Mouse (Mus musculus) cerebellum, postnatal 25 days (tissue): ENCODE data around the gene Dnajc5.

Experiments
- DNase-seq, 2 experiments: peaks; one replicate each; pipeline ENCODE4 v3.0.0; 2021; ENCODE audit warnings: mixed read lengths in 2 of 2

Dnajc5 gene

DNA sequence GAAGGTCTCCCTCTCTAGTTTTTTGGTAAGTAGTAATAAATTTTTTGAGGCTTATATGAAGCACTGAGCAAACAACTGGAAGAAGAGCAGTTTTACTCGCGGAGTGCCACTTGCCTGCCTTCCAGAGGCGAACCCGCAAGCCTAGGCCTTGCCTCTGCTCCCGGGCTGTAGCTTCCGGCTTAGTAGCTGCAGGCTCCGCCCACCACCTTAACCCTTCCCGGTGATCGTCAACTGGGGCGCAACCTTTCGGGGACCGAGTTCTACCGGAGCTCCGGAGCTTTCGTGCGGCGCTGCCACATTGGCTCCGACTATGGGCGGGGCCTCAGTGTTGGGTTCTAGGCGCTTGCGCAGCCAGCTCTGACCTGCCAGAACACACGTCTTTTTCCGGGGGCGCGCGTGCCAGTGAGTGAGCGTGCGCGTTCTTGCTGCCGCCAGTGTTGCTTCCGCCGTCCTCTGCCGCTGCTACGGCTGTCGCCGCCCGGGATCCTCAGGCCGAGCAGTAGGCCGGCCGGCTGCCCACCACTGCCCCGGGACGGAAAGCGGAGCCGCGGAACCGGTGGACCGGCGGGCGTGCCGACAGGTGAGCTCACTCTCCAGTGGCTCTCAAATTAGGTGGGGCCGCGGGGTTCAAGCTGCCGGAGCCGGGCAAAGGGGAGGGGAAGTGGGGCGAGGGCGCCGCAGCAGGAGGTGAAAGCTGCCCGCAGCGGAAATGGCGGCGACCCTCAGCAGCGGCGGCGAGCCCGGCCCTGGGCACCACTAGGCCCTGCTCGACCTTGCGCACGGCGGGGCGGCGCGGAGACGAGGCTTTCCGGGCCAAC, at the start of gene Dnajc5:
Gene Dnajc5 (plus strand): TSS at position 368 of the 818 bp plus-strand sequence.
- peak; percentile 98 for DNase-seq

DNA sequence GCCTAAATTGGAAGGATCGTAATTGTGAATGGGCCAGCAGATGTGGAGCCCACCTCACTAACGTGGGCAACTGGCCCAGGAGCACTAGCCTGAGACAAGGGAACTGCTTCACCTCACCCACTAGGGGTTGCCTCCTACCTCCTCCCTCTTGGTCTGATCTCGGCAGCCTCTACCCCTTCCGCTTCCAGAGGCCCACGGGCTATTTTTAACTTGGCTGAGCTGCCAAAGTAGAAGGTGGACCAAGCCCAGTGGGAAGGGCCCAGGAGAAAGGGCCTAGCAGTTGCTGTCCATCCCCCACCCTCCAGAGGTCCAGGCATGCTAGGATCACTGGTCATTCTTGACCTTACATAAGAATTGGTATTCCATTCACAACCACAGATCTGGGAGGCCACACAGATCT, 49.0 kb upstream of the Dnajc5 start:
- peak; percentile 58 to 61 for DNase-seq

DNA sequence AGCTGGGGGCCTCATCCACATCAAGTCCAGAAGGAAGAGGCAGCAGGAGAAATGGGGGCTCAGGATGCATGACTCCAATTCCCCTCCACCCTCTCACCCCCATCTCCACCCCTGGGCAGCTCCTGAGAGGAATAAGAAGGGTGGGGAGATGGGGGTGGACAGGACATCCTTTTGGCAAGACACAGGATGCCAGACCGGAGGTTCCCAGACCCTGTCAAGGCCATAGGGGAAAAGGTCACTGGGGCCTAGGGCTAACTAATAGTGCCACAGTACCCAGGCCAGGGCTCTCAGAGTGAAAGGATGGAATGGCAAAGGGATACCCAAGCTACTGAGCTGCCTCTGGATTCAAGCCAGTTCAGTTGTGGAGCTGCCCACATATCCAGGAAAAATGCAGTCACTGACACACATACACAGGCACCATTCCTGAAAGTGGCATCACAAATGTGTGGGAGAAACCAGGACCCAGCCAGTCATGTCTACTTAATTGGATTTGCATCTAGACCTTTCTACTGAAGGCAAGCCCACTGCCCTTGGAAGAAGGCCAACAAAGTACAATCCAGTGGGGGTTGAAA, 47.9 kb upstream of the Dnajc5 start:
- peak in 1 of 2 experiments; percentile 16 for DNase-seq

DNA sequence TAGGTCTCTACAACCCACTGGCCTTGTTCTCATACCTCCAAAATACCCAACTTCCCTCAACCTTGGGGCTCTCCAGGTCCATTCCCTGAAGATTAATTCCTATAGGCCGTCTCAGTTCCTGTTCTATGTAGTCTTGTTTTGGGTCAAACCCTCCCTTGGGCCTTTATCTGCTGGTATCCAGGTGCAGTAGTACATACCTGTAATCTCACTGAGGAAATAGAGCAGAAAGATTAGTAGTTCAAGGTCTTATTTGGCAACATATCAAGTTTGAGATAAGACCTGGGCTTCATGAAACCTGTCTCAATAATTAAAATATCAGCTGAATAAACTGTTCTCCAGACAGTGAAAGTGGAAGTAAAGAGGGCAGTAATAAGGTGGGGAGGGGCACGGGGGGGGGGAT, 37.2 kb upstream of the Dnajc5 start:
- DNase-seq: no peak

DNA sequence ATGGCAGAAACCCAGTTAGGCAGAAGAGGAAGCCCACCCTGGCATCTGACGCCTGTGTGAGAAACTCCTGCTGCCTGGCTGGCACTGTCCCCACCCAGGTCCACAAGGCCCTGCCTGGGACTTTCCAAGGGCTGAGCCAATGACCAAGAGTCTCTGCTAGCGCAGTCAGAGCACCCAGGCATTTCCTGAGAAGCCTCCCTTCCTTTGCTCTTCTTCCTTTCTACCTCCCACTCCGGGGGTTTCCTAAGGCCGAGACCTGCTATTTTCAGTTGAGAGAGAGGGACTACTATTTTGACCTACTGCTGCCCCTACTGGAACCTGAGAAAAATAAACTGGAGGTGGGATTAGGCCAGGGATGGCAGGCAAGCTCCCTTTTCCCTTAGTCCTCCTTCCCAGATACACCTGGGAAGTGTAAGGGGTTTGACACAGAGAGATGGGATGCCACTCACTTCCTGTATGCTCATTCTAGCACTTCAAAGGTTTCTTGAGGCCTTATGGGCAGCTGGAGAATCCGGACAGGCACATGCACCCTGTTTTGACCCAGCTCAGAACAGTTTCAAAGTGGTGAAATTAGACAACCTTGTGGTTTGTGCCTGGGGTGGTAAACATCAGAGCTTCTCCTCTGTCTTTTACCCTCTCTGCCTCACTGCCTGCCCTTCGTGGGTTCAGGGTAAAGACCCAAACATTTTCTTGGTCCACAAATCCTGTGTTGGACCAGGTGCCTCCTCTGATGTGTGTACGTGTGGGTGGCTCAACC, 36.5 kb upstream of the Dnajc5 start:
- peak; percentile 70 to 75 for DNase-seq

DNA sequence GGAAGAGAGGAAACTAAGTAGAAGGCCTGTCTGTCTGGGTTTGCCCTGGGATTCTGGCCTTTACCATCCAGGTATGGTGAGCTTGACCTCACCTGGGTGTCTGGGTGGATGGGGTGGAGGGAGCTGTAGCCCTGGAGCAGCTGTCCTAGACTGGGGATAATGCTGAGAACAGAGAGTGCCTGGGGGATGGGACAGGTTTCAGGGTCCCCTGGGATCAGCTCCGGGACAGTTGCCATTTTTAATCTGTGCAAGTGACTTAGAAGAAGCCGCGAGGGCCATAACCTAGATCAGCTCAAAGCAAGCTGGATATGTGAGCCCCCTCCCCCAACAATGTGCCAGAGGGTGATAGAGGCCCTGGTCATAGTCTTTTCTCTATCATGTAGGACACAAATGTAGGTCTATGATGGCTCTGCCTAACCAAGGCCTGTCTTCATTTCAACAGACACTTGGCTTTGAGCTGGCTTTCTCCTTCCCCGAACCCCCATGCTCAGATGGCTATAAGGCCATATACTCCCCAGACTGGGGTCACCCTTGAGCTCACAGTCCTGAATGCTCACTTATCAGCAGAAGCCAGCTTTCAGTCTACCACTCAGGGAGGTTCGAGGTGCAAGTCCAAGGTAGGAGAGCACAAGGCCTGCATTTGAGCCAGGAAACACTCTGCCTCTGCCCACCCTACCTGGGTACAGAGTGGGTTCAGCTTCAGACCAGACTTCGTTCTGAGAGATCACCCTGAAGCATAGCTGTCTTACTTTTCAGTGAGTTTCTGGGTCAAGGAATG, 35.6 kb upstream of the Dnajc5 start:
- DNase-seq: no peak

DNA sequence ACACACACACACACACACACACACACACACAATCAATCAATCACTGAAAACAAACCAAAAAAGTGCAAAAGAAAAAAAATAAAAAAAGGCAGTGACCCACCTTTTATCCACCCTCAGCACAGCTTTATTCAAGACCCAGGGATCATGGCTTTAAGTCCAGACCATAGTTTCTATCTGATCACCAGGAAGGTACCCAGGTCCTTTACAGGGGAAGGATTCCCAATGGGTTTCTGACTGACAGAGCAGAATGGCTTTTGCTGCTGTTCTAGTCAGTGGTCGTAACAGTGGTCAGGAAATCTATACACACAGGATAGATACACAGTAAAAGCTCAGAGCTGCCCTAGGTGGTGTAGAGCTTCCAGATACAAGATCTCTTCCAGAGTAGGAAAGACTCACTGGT, 34.5 kb upstream of the Dnajc5 start:
- DNase-seq: no peak

DNA sequence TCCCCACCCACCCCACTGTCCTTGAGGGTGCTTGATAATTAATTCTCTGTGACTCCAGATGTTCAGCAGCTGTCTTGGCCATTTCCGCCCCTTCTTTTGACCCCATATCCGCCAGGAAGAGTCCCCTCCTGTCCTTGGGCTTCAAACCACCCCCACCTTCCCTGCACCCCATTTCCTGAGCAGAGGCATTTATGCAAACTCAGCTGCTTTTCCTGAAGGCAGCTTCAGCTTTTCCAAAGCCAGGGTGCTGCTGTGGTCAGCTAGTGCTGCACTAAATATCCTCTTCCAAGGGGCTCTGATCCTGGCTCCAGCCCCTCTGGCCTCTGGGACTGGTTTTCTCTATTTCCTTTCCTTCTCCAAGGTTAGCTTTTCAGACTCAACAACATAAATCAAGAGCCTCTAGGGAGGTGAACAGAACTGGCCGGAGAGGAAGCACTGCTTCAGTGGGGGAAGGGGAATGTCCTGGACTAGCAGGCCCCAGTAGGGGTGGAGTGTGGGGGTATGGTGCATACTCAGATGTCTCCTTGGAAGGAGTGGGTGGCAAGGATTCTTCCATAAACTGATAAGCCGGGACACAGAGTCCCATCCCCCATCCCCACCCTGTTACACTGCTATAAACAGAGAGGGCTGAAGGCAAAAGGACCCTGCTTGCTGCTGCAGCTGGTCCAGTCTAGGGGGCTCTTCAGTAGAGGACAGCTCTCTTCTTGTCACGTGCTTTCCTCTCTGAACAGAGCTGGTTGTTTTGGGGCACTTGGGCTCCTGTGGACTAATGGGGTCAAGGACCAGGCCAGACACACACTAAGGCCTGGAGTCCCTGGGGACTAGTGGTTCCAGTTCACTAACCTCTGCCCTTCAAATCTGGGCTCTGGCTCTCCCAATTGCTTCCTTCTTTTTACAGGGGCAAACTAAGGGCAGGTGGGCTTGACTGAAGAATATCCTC, 32.7 kb upstream of the Dnajc5 start:
- DNase-seq: no peak

DNA sequence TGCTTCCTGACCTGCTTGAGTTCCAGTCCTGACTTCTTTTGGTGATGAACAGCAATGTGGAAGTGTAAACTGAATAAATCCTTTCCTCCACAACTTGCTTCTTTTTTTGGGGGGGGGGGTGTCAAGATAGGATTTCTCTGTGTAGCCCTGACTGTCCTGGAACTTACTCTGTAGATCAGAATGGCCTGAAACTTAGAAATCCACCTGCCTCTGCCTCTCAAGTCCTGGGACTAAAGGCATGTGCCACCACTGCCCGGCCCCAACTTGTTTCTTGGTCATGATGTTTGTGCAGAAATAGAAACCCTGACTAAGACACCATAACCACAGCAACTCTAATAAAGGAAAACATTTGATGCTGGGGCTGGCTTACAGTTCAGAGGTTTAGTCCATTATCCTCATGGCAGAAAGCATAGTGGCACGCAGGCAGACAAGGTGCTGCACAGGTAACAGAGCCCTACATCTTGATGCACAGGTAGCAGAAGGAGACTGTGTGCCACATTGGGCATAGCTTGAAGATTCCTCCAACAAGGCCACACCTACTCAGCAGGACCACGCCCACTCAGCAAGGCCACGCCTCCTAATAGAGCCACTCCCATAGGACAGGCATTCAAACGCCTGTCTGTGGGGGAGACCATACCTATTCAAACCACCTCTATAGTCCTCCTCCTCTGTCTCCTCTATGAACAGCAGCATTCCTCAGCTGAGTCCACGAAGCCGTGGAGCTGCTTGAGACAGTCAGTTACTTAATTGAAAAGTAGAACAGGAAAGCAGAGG, 28.7 kb upstream of the Dnajc5 start:
- DNase-seq: no peak

DNA sequence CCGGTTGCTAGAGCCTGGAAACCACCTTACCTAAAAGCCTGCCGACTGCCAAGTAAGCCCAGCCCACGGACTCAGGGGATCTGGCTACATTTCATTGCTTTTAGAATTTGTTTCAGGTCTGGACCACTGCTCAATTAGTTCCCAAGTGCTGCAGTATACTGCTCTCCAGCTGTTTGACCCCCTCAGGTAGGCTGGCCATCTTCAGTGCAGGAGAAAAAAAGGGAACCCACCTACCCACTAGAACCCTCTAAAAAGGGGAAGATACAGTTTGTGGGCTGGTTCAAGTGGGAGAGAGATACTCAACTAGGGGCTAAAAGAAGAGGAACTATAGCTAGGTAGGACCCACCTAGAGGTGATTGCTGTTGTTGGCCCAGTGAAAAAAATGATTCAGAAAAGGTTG, 28.1 kb upstream of the Dnajc5 start:
- DNase-seq: no peak

DNA sequence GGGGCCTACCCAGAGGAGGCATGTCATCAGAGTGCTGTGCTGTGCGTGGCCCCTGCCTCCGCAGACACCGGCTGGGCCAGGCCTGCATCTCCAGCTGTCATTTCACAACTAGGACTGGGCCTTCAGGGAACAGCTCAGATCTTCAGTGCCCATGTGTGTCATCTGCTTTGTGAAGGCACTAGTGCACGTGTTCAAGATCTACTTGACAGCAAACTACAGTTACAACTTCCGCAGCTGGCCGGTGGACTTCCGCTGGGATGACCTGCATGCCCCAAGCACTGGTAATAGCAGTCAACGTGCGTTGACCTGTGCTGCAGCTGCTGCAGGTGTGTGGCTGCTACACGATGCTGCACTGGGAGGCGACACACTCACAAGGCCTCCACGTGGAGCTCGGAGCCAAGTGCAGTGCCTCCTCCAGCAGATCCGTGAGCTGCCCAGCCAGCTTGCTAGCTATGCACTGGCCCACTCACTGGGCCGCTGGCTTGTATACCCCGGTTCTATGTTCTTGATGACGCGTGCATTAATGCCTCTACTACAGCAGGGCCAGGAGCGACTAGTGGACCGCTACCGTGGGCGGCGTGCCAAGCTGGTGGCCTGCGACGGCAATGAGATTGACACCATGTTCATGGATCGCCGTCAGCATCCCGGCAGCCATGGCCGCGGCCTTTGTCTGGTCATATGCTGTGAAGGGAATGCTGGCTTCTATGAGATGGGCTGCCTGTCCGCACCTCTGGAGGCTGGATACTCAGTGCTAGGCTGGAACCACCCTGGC, 26.9 kb upstream of the Dnajc5 start, which contains the start of gene Abhd16b:
Gene Abhd16b (plus strand): TSS at position 51 of the 772 bp plus-strand sequence.
- DNase-seq: peak in 1 of 2 experiments; percentile 41

DNA sequence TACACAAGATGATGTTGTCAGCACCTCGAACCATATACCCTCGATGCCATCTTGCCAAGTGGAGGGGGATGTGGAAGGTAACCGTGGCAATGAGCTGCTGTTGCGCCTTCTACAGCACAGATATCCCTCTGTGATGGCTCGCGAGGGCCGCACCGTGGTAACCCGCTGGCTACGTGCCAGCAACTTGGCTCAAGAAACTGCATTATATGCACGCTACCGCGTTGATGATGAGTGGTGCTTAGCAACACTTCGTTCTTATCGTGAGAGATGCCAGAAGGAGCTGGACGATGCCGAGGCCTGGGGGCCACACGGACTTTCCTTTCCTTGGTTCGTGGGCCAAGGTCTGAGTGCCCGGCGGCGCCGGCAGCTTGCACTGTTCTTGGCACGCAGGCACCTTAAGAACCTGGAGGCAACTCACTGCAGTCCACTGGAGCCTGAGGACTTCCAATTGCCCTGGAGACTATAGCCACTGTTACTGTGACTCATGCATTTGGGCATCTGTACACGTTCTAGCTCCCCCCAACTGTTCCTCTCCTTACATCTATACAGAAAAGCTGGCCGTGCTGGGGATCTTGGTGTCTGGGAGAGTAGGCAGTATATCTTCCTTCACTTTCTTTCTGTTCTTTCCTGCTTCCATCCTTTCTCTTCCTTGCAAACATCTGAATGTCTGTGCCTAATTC, 25.9 kb upstream of the Dnajc5 start:
- peak in 1 of 2 experiments; percentile 45 for DNase-seq

DNA sequence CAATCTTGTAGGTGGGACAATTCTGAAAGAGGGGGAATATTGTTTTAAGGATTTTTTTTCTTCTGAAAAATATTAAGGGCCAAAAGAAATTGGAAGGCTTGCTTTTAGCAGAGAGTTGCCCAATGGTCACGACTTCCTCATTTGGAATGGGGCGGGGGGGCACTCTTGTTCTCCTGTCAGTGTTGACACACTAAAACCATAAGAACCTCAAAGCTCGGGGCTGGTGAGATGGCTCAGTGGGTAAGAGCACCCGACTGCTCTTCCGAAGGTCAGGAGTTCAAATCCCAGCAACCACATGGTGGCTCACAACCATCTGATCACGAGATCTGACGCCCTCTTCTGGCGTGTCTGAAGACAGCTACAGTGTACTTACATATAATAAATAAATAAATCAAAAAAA, 24.4 kb upstream of the Dnajc5 start:
- peak in 1 of 2 experiments; percentile 42 for DNase-seq

DNA sequence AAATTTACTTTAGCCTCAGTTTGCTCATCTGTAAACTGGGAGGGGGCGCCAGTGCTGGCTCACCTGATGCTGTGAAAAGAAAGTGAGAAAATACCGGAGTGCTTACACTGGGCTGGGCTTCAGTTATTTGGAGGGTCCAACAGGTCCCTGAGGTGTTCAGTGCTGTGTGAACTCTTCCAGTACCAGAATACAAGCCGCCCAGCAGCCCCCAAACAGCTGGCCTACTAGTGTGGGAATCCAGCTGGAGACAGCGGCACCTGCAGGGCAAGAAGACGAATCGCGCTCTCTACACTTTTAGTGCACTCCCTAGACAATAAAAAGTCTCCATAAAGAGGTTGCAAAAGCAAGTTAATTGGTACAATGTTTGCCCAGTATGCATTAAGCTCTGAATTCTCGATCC, 24.0 kb upstream of the Dnajc5 start:
- peak; percentile 40 to 65 for DNase-seq

DNA sequence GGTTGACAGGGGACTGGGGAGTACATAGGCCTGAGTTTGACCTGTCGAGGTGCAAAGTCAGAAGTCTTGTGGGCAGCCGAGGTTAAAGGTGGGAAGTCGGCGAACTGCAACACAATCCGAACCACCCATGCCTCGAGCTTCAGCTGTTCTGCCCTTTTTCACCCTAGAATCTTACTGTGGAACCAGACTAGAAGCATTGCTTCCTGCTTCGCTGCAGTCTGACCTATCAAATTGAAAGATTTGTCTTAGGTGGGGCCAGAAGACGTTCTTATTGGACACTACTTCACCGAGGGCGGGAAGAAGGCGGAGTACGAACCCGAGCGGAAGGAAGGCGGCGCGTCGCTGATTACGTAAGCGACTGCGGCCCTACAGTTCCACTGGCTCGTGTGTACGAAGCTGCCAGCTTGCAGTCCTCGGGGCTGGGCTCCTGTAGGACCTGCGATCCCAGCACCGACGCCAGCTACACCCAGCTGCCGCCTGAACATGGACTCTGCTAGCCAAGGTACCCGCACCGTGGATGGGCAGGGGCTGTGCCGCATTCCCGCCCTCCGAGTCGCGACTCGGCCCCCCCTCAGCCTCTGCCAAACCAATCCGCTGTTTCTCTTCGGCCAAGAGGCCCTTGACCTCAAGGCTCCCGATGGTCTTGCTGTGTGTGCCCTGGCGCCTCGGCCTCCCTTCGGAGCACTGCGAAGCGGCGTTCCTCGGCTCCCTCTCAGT, 23.3 kb upstream of the Dnajc5 start, which contains the start of gene Tpd52l2:
Gene Tpd52l2 (plus strand): TSS at position 312 of the 717 bp plus-strand sequence.
- DNase-seq: peak; percentile 94 to 97

DNA sequence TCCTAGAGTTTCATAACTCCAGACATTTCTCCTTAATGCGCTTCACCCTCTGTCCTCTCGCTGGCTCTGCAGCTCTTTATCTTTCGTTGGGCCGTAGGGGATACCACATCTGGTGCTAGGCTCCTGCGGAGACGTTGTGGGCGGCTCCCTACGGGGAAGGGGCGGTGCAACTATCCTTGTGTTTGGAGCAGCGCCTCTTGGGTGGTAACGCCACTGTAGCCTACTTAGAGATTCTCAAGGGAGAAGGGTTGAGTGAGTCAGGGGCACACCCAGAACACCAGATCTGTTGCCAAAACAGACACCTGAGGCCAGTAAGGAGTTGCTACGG, 22.8 kb upstream of the Dnajc5 start:
- no peak for DNase-seq

DNA sequence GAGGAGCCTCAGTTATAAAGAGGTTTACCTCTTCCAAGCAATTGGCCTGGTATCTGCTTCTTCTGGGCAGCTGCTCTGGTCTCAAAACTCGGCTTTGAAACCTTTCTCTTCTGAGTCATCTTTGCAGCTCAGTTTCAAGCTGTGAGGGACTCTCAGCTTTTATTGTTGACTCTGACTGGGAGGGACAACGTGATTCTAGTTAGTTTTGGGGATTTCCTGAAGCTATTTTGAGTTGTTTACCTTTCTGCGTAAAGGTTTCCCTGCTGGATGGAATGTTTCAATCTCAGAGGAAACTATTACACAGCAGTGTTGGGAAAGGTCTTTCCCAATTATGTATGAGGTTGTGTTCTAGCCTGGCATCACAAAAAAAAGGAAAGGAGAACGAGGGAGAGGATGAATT, 21.6 kb upstream of the Dnajc5 start:
- DNase-seq: no peak

DNA sequence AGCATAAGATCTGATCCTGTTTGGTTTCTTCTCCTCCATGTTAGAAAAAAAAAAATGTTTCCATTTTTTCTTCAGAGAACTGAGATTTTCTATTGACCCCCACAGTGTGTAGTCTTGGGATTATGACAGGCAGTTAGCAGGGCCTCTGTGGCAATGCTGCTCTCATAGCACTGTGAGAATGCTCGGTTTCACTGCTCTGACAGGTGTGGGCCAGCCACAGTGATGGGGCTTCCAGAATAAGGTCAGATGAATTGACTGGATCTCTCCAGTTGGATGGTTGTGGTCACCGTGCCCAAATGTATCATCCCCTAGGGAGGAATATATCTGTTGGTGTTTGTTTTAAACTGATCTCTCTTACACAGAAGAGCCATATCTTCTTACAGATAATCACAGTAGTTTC, 11.1 kb upstream of the Dnajc5 start:
- DNase-seq: no peak

DNA sequence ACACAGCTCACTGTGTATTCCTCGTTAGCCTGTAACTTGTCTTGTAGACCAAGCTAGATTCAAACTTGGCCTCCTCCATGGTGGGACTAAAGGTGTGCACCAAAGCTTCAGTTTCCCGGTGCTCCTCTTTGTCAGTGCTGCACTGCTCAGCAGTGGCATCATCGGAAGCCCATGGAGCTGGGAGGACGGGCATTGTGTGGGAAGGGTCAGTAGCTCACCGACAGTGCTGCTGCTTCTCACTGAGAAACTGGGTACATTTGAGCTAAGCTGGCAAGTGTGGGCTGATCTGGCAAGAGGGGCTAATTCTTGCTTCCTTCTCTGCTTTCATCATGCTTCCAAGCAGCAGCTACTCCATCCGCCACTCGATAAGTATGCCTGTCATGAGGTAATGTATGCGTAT, 9.1 kb upstream of the Dnajc5 start:
- no peak for DNase-seq
